Mouse (Mus musculus): ENCODE measurements around the gene Lama5.
"Not testable (repeated sequence)": the region's sequence is repeated elsewhere in the genome, so short reads cannot be mapped to it uniquely, and the experiment has no call there.

The Lama5 gene

GRCm38 (mm10) chr2:180225762-180226378 is at the start of gene Lama5:
Lama5 (minus strand) TSS chr2:180225859.
- DNase-seq, result peak; percentile 90

- DNase-seq, result no peak
Measured at GRCm38 (mm10) chr2:180274523-180274922, 48.9 kb upstream of the Lama5 start.

- peak; percentile 97 for DNase-seq
Measured at GRCm38 (mm10) chr2:180273394-180274244, 48.0 kb upstream of the Lama5 start, which contains the start of gene Cables2. Cables2 (minus strand) TSS chr2:180273496.

GRCm38 (mm10) chr2:180272884-180273321 is 47.2 kb upstream of the Lama5 start:
- DNase-seq, result no peak

- DNase-seq, result no peak
Measured at GRCm38 (mm10) chr2:180271804-180272395, 46.2 kb upstream of the Lama5 start.

- no peak for DNase-seq
Measured at GRCm38 (mm10) chr2:180270537-180271255, 45.0 kb upstream of the Lama5 start.

GRCm38 (mm10) chr2:180269329-180269728 is 43.7 kb upstream of the Lama5 start:
- DNase-seq, result no peak

DNA sequence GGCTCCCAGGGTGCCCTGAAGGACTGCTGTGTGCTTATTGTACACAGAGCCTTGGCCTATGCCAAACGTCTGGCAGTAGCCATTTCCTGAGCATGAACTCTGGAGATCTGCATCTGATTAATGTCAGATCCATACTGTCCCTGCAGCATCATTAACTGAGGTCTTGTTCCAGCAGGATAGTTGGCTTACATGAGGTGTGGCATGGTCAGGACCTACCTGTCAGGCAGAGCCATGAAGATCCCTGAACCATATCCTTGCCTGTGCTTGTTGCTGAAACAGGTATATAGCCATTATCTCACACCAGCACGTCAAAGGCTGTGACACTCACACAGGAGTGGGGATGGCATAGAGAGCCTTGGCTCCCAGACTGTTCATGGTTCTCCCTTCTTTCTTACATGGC is 42.3 kb upstream of the Lama5 start:
- DNase-seq, result no peak

DNA sequence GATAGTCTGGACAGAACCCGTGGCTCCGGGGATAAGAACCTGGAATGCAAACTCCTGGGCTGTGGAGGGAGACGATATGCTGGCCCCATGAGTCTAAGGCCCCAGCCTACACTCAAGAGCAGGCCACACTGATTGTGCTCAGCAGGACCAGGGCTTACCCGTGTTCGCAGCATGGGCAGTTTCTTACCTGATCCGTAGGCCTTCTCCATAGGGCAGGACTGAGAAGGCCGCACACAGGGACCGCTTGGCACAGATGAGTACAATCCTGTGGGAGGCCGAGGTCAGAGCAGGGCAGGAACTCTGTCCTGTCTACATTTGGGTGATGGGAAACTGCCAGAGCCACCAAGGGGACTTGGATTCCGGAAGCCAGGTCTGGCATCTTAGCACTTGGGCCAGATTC is 37.2 kb upstream of the Lama5 start:
- no peak for DNase-seq

- peak; percentile 62 for DNase-seq
Measured at GRCm38 (mm10) chr2:180262441-180262840, 36.8 kb upstream of the Lama5 start.

- no peak for DNase-seq
Measured at GRCm38 (mm10) chr2:180261901-180262300, 36.2 kb upstream of the Lama5 start.

- no peak for DNase-seq
Measured at GRCm38 (mm10) chr2:180260610-180261480, 35.2 kb upstream of the Lama5 start.

DNA sequence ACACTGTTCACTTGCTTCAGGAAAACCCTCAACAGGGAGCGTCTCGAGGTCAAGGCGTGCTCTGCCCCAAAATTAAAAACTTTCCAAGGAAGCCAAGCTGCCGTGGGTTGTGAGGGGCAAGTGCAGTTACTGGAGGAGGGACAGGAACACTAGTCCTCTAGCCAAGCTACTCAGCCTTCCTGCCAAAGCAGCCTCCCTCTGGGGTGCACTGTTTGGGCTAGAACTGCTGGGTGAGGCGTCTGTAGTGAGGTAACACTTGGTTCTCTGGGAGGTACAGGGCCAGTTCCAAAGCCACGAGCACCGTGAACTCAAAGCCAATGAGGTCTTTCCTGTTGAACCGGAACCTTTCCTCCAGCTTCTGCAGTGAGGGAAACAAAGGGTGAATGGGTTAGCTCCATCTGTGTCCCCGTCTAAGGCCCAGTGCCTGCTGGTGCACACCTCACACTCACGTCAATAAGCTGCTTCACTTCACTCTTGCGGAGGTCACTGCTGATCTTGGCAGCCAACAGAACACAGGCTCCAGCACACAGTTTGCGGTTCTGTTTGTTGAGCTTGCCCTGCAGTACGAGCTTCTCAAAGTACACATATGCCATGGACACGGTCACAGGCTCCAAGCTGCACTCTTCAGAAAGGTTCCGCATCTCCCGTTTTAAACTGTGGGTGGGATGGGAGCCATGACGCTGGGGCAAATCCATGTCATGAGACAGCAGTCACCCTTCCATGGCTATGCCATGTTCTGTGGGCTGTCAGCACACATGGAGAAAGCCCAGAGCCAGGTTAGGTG is 34.4 kb upstream of the Lama5 start:
- DNase-seq, result not testable (repeated sequence)

GRCm38 (mm10) chr2:180258951-180259484 is 33.4 kb upstream of the Lama5 start:
- not testable (repeated sequence) for DNase-seq

GRCm38 (mm10) chr2:180257963-180258865 is 32.6 kb upstream of the Lama5 start:
- DNase-seq, result no peak

- DNase-seq, result peak; percentile 99
Measured at GRCm38 (mm10) chr2:180257001-180257521, 31.4 kb upstream of the Lama5 start, which contains the start of gene Rps21. Rps21 (plus strand) TSS chr2:180257377.

DNA sequence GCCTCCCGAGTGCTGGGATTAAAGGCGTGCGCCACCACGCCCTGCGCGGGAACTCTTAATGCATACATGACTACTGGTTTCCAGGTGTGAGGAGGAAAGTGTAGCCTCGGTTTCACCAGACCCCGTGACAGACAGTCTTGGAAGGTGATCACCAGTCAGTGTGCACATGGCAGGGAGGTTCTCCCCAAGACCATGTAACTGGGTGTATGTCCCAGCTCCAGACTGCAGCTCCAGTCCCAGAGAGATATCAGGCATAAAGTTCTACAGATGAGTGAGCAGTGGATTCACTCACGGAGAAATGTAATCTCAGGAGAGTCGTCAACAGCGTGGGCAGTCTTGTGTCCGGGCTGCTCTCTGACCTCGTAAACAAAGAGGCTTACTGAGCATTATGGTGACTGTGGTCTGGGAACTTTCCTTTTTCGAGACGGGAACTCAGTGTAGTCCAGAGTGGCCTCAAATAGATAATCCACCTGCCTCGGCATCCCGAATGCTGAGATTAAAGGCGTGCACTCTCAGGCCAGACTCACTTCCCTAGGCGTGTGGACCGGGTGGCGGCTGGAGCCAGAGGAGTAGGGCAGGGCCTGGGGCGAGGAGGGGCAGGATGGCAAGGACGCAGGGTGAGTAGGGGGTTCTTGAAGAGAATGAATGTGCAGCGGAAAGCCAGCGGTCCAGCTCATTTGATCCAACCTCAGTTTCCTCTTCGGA is 30.8 kb upstream of the Lama5 start:
- DNase-seq, result no peak

DNA sequence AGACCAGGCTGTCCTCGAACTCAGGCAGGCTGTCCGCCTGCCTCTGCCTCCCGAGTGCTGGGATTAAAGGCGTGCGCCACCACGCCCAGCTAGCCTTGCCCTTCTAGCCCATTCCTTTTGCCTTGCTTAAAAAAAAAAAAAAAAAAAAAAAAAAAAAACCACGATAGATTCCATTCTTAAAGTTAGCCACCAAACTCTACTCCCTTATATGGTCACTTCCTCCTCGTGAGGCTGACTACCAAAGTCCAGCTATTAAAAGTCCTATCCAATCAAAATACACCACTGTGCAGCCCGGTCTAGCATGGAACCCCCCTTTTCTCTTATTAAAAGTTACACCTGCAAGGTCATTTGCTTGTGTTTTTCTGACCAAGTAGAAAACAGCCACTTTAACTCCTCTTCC is 30.0 kb upstream of the Lama5 start:
- DNase-seq, result no peak

Measured in kidney, postnatal 14 days (tissue).